Mouse (Mus musculus): ENCODE data around the gene Pls3. TPM values are rescaled to one million over a fixed set of nuclear protein-coding genes. Genes with fewer than 3 reads are reported as not detected.

Pls3 gene
- total RNA-seq (2021): 10 to 100 TPM; 44.5 to 57.2 TPM
- long read RNA-seq, experiment 1, transcript Pls3-201 (16 exons, 3,242 nt): minor isoform, 5 of 123 reads
- long read RNA-seq, experiment 1, transcript Pls3-204 (16 exons, 3,149 nt): major isoform, 98 of 123 reads
- long read RNA-seq, experiment 1, partial matches to known transcripts: 5 of 123 reads
- long read RNA-seq, experiment 1, other reads (novel, unspliced or antisense): 11 of 123 reads
- long read RNA-seq, experiment 2, transcript Pls3-204 (16 exons, 3,149 nt): major isoform, 73 of 87 reads
- long read RNA-seq, experiment 2, partial matches to known transcripts: 5 of 87 reads
- long read RNA-seq, experiment 2, other reads (novel, unspliced or antisense): 6 of 87 reads

DNA sequence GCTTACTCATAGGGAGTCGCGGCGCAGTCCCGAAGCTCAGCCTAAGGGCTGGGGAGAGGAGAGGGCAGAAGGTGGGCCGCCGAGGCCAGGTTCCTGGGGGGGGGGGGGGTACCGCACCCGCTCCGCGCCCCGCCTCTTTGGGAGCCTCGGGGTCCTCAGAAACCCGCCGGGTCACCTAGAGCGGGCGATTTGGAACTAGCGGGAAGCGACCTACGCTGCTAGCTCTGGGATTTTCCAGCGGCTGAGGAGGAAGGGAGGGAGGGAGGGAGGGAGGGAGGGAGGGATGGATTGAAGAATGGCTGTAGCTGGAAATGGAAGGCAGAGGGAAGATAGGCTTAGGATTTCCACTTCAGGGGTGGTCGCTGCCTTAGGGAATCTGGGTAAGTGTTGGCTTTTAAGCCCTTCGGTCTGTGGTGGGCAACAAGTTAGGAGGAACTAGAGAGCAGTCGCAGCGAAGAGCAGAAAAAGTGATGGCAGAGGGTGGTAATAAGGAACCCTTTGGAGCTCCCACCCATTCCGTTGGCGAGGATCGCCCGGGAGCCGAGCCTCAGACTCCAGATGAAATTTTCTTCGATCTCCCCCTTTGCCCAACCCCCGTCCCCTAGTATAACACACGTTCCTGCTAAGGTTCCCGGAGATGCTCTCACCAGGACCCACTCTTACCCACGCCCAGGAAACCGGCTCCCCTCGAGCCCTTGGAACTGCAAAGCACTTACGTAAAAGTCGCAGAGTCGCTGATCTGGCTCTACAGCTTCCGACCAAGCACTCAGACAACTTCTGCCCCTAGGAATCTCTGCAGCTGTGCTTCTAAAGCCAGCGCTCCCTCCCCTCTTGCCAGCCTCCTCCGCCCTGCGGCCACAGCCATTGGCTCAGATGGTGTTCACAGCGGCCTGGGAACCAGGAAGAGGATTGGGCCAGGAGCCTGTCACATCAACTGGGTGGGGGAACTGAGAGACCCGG is at the start of gene Pls3:
Gene Pls3 (minus strand): TSS at position 851 of the 960 bp plus-strand sequence.
- peak; percentile 76 for DNase-seq

DNA sequence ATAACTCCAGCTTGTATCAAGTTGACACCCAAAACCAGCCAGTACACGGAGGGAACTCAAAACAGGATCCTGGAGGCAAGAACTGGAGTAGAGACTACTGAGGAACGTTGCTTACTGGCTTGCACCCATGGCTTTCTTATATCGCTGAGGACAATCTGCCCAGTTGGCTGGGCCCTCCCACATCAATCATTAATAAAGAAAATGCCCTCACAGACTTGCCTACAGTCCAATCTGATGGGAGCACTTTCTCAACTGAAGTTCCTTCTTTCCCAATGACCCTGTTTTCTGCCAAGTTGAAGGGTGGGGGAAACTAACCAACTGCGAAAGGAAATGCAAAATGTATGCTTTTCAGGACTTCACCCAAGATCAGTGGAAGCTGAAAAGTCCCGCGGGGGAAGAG is 20.7 kb upstream of the Pls3 start:
- DNase-seq: no peak

DNA sequence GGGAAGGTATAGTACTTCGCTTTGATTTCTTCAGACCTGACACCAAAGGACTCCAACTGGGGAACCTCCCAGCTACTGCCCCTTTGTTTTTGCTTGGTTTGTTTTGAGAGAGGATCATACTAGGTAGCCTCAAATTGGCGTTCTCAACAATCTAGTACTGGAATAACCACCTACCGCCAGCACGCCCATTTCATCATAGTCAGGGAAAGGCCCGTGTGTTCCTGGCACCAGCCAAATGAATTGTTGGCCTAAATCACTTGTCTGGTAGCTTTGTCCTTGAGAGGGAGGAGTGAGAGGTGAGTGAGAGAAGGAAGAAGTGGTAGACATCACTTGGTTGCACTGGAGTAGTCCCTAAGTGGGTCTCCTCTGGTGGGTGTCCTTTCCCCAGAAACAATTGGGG is 584 bp upstream of the Pls3 start:
- DNase-seq: no peak

DNA sequence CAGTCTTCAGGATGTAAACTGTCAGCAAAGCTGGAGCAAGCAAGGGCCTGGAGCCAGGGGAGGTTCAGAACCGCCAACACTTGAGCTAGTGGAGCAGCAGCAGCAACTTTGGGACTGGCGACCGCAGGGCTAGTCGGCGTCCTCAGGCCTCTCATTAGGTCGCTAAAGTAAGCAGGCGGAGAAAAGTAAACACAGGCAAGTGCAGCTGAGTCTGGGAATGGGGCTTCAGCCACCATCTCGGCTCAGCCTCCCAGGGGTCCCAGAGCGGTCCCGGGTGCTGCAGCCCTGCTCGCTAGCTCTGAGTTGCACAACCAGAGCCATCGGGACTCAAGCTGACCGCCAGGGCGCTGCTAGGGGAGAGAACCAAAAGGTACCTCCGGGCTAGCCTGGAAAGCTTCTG is 1.2 kb downstream of the Pls3 start:
- peak; percentile 30 for DNase-seq

DNA sequence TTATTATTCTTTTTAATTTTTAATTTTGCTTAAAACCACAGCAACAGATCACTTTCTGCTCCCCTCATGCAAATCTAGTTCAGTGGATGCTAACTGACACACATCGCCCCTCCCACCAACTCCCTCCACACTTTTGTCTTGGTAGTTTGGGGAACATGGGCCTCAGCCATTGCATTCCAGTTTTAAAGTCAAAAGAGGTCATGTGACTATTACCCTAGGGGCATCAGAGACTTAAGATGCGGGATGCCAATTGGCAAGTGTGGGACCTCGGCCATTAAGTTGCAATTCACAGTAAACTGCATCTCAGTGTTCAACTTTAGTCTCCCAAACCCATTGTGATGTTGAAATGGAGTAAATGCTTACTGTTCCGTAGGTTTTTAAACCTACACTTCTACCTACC is 1.7 kb downstream of the Pls3 start:
- DNase-seq: no peak

DNA sequence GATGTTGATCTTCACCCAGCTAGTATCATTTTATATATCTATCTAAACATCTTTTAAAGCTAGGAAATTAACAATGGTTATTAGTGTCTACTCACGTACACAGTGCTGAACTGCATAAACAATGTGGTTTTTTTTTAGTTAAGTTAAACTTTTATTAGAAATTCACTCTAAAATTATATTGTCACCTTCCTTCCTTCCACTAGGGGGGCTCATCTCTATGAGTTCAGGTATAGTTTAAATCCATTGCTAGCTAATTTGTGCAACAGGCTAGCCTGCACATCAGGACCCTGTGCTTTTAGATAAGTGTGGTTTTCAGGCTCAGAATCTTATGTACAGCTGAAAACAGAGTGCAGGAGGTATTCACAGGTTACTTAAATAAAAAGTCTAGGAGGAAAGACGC is 3.1 kb downstream of the Pls3 start:
- no peak for DNase-seq

DNA sequence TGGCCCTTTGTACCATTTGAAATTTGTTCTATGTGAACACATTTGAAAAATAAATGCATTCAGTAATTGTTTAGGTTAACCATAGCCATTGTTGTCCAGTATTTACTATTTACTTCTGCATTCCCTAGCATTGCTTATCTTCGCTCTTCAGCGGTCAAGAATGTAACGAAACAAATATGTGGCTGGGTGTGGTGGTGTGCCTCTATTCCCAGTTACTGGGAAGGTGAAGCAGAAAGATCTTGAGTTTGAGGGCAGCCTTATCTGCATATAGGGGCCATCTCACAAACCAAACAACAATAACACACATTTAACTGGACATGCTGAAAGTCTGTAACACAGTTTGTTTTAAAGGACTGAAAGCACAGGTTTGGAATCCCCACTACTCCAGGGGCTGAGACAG is 13.3 kb downstream of the Pls3 start:
- no peak for DNase-seq

DNA sequence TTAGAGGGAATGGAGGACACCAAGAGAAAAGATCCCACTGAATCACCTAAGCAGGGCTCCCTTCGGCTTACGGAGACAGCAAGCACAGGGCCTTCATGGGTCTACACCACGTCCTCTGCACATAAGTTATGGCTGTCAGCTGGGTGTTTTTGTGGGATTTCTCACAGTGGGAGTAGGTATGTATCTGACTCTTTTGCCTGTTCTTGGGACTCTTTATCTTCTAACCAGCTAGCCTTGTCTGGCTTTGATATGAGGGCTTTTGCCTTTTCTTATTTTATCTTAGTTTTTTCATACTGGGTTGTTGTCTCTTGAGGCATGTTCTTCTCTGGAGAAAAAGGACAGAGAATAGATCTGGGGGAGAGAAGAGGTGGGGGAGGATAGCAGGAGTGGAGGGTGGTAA is 20.7 kb downstream of the Pls3 start:
- DNase-seq: no peak

DNA sequence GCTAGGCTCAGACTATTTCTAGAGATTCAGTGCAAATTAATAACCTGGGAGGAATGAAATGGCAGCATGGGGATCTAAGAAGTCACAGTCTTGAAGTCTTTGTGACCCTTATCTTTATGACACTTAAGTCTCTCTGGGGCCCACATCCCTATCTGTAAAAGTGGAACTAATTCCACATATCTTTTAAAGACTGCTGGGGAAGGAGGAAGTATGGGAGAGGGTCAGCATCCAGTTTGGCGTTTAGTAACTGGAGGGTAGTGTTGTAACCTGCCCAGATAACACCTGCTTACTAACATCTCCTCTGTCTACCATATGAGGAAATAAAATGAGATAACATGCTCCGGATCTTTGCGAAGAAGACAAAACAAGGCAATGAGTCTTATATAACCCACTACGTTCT is 30.7 kb downstream of the Pls3 start:
- DNase-seq: no peak

DNA sequence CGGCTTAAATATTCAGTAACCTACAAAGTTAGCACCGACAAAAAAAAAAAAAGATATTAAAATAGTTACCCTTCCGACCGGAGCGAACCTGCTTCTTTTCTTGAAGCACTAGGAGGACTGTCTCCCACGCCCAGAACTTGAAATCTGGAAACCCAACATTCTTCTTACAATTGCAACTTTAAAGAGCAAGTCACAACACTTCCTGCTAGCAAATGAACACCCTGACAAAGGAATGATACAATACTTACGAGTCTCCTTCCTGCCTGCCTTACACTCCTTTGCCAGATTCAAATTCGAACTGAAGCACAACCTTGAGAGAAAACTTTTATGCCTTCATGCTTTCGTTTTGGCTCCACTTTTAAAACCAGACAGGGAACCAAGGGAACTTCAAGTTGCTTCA is 32.1 kb downstream of the Pls3 start:
- DNase-seq: no peak

DNA sequence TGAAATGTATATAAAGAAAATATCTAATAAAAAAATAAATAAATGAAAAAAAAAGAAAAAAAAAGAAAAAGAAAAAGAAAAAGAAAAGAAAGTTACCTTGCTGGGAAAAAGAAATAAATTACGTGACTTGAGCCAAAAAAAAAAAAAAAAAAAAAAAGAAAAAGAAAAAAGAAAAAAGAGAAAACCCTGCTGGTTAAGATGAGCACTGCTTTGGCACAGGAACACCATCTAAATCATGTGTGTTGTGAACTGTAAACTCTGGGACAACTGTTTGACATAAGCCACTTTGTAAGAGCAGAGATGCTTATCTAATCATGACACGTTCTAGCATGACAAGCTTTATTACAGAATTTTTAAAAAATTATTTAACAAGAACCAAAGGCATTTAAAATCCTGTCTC is 32.9 kb downstream of the Pls3 start:
- DNase-seq: no peak

DNA sequence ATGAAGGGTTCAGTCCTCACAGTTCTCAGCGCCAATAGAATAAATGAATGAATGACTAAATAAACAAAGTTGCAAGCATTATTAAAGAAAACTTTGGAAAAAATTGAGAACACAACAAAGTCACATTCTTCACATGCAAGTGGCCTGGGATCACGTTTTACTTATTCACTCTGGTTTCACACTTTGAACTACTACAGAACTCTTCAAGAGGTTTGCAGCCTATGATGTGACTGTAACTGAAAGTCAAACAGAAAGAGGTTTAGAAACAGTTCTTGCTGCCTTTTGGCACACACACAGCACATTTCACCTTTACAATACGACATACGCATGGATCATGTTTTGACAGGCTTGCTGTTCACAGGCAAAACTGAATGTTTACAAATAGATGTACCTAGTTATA is 34.7 kb downstream of the Pls3 start:
- DNase-seq: no peak

DNA sequence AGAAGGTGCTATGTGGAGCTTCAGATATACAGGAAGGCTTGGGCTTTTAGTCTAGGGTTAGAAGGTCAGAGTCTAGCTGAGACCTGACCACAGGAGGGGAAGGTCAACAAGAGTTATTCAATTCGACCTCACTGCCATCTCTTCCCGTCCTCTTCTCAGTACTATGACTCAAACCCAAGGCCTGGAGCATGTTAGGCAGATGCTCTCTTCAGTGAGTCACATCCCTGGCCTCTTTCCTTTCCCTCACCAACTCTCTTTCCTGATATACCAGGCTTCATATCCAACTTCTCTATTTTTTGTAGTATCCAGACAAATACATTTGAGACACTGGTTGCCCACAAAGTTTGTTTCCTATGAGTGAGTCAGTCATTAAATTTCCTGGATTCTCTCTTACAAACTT is 40.1 kb downstream of the Pls3 start:
- no peak for DNase-seq

DNA sequence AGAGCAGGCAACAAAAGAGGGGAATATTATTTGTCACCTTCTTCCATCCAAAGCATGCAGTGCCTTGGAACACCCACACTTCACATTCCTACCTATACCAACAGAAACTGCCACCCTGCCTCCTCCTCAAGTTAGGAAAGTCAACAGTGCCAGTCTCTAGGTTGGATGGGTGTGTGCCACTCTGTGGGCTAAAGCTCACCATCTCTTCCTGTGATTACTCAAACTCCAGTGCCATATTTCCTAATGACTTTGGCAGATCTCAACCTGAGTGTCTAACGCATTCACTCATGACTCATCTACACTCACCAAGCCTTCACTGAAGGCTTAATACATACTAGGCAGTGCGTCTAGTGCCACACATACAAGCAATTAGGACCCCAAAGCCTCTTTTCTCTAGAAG is 40.7 kb downstream of the Pls3 start:
- no peak for DNase-seq

DNA sequence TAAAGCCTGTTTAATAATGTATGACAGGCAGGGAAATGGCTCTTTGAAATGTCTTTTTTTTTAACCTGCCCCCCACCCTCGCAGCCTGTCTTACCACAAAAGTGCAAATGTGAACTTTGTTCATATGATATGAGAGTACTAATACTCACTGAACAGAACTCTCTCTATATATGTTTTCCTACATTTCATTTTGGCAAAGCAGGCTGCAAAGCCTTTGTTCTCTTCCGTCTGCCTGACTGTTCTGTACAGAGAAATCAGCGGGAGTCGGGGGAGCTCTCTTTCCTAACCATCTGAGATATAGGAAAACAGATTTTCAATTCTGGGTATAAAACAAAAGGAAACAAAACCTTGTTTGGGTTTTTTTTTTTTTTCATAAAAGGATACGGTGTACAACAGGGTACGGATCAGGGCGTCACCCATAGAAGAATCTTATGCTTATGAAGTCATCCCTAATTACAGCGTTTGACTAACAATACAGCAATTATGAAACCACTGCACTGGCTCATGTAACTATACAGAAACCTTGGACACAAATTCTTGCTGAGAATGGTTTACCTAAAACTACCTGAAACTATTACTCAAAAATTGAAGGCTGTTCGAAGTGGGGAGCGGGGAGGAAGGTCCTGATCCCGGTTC is 41.9 kb downstream of the Pls3 start:
- DNase-seq: no peak

DNA sequence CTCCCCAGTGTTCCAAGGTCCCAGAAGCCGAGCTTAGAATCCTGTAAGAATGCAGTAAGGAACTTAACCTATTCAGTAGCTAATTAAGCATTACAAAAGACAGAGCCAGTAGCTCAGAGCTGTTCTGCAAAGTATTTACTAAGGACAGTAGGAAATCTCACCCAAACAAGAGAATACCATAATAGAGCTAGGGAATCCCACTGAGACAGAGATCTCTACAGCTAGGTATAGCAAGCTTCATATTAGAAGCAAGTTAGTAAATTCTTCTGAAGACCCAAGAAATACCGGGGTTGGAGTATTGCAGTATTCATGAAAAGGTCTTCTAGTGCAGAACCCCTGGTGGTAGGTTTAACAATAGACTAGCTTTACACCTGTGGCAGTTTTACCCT is 45.1 kb downstream of the Pls3 start:
- no peak for DNase-seq

DNA sequence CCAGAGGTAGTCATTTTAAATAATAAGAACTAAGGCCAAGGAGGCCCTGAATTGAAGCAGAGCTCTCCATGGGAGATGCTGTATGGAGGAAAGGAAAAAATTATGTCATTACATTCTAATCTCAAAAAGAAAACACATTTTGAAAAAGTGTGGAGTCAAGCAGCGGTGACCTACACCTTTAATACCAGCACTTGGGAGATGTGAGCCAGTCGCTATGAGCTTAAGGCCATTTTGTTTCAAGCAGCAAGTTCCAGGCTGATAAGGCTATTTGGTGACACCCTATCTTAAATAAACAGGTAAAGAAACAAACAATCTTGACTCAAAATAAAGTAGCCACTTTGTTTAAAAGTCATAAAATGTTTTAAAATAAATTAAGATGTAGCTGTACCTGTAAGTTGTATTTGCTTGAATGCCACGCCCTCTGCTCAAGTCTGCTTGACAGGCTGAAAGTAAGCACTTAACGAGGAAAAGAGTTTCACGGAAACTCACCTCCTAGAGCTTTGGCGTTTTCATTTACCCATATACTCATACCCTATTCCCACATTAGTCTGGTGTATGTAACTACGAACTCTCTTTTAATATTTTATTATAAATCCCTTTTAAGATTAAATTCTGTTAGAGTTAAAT is 45.6 kb downstream of the Pls3 start:
- no peak for DNase-seq

DNA sequence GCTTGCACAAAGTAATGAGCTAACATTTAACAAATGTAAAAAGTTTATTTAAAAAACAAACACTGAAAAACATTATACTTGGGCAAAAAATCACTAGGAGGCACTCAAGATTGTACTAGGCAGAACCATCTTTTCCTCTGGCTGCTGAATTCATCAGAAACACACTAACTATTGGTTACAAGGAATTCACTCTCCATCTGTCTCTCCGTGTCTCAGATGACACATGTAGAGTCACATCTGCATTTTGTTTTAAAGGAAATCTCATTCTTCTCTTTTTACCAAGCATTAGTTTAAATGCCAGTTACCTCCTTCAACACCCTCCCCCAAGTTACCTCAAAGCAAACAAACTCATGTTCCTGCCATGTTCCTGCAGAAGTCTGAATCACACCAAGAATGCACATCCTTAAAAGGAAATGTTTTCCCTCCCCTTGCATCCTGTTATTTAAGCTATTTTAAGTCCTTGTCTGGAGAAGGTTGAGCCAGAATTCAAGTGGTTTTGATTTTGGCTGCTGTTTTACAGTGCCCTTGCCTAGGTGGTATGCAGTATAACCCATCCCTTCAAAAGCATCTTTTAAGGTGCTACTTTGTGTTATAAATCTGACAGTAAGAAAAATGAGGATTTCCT is 56.2 kb downstream of the Pls3 start:
- DNase-seq: no peak

DNA sequence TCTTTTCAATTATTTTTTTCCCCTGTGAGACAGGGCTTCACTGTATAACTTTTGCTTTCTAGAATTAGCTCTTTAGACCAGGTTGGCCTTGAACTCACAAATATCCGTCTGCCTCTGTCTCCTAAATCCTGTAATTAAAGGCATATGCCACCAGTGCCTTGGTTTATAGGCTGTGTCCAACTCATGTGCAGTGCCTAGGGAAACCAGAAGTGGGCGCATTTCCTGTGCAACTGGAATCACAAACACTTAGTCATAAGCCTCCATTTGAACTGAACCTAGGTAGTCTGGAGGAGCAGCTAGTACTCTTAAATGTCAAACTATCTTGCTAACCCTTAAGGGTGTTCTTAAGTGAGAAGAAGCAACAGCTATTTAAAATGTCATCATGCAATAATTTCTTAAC is 60.0 kb downstream of the Pls3 start:
- DNase-seq: no peak

DNA sequence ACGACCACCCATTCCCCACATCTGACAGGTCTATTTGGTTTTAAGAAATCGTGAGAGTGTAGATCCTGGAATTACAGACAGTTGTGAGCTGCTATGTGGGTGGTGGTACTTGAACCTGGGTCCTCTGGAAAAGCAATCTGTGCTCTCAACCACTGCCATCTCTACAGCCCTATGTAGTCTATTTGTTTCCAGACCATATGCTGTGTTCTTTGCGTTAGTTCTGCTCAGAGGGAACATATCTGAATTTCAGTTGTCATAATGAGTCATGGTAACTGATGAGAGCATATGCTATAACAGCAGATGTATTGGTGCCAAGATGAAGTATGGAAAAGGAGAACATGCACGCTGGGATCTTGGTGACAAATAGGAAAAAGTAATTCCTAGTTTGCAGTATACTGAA is 60.9 kb downstream of the Pls3 start:
- no peak for DNase-seq

DNA sequence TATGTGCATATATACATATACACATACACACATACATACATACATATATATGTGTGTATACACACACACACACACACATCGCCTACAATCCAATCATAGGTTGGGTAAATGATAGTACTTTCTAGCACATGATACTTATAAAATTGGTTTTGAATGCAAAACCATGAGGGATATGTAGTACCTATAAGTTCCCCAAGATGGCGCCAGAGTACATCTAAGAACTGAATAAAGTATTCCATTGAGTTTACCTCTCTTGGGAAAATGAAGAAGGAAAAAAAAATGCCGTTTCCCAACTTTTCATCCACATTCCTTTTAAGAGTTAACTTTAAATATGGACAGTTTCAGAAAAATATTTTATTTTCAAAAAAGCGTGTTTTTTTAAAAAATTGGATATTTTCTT is 78.4 kb downstream of the Pls3 start:
- no peak for DNase-seq

DNA sequence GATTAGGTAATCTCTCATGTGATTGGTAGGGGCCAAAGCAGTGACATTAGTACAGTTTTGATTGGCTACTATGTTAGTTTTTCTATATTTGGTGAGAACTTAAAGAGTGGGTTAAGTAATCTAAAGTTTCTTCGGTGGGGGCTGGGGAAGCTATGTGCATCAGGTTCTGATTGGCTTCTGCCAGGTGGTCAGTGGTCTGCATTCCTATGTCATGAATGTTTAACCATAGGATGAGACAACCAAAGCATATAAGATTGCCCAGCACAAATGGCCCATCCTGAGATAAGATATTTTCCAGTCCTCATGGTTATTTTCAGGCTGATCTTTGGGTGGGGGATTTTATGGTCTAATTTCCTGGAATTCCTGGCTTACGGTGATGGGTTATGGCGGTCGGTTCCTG is 95.2 kb downstream of the Pls3 start:
- no peak for DNase-seq

Measured in gastrocnemius, postnatal 10 days (tissue).